Mouse (Mus musculus): ENCODE measurements around the gene Gm26661. TPM values are rescaled to one million over a fixed set of nuclear protein-coding genes. Genes with fewer than 3 reads are reported as not detected.

The Gm26661 gene
- total and polyA plus RNA-seq, 3 experiments = not detected

DNA sequence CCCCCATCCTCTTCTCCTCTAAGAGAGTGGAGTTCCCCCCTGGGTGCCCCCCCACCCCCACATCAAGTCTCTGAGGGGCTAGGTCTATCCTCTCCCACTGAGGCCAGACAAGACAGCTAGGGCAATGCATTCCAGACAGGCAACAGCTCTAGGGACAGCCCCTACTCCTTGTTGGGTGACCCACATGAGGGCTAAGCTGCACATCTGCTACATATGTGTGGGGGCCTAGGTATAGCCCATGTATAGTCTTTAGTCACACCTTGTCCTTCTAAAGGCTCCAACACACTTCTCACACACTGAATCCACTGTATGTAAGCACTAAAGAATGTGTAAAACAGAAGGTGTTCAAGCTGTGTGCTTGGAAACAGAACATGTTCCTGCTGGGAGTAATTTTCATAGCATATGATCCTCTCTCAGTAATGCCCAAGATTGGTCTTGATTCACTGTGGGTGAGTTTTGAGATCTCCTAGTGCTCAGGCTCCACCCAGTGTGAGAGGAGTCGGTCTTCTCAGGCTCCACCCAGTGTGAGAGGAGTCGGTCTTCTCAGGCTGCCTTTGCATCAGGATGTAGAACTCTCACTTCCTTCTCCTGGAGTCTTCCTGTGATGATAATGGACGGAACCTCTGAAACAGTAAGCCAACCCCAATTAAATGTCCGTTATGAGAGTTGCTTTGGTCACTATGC is 12.6 kb downstream of the Gm26661 start:
- intact Hi-C loops (cut with DNase I) = loop anchor here (5.0 kb wide), 1 partner anchor 37 kb away; no protein-coding TSS in a partner anchor
- DNase-seq = no peak
- Histone ChIP-seq H3K27ac (no peak overlapping the region), H3K36me3 (ENCODE audit: control insufficient read depth, insufficient read depth, low read length) (no peaks in the 10 kb centered on the region), H3K9ac (ENCODE audit: low read depth, low read length) (no peak overlapping the region), H3K4me3 (no peak overlapping the region), H3K4me1 (ENCODE audit: control insufficient read depth, insufficient read depth, low read length) (peaks cover 3% of the 10 kb centered on the region), H3K27me3 (ENCODE audit: control insufficient read depth, insufficient read depth, low read length) (no peaks in the 10 kb centered on the region), H3K79me2 (replicated peaks; ENCODE audit: control insufficient read depth, insufficient read depth, low read length) (no peaks in the 10 kb centered on the region)
- 27% methylated on average over 4 of the region's 4 CpGs for WGBS
- TF ChIP-seq EP300 (IDR thresholded peaks at IDR 0.05; ENCODE audit: insufficient read depth, low read depth, low read length) = no peak
- no peak for TF ChIP-seq CTCF (IDR thresholded peaks at IDR 0.05)
- TF ChIP-seq POLR2A (IDR thresholded peaks at IDR 0.05; ENCODE audit: insufficient read depth, low read depth, low read length) = no peak

DNA sequence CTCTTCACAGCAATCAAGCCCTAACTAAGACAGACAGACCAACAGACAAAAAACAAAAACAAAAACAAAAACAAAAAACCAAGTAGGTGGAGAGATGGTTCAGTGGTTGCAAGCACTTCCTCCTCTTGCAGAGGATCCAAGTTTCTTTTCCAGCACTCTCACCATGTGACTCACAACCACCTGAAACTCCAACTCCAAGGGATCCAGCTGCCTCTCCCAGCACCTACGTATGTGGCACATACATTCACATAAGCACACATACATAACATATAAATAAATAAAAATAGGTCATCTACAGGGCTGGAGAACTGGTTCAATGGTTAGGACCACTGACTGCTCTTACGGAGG is 13.1 kb downstream of the Gm26661 start:
- H3K27me3 ChIP-seq (ENCODE audit: control insufficient read depth, insufficient read depth, low read length) = no peaks in the 10 kb centered on the region
- H3K9ac ChIP-seq (ENCODE audit: low read depth, low read length) = no peak overlapping the region
- no peak overlapping the region for H3K27ac ChIP-seq
- WGBS = 90% methylated on average over 2 of the region's 2 CpGs
- no peaks in the 10 kb centered on the region for H3K79me2 ChIP-seq (replicated peaks; ENCODE audit: control insufficient read depth, insufficient read depth, low read length)
- DNase-seq = no peak
- no peak for TF ChIP-seq CTCF (IDR thresholded peaks at IDR 0.05)
- TF ChIP-seq POLR2A (IDR thresholded peaks at IDR 0.05; ENCODE audit: insufficient read depth, low read depth, low read length) = no peak
- TF ChIP-seq EP300 (IDR thresholded peaks at IDR 0.05; ENCODE audit: insufficient read depth, low read depth, low read length) = no peak
- no peak overlapping the region for H3K4me3 ChIP-seq
- peaks cover 4% of the 10 kb centered on the region for H3K4me1 ChIP-seq (ENCODE audit: control insufficient read depth, insufficient read depth, low read length)
- intact Hi-C loops (cut with DNase I) = loop anchor here (5.0 kb wide), 1 partner anchor 37 kb away; no protein-coding TSS in a partner anchor
- H3K36me3 ChIP-seq (ENCODE audit: control insufficient read depth, insufficient read depth, low read length) = no peaks in the 10 kb centered on the region

DNA sequence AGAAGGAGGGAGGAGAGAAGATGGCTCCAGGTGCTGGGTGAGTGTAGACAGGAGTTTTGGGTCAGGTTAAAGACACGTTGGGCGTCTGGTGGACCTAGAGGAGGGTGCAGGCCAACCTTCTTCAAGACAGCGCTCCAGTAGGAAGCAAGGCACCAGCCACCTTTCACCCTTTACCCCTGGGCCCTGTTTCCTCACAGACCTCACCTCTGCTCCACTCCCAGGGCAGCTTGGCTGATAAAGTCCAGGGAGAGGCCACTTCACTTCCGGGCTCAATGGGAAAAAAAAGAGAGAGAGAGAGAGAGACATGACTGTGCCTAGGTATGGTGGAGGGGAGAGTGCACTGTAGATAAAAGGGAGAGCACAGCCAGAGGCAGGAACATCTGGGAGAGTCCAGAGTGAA is 16.3 kb downstream of the Gm26661 start:
- Histone ChIP-seq H3K27ac (no peak overlapping the region), H3K27me3 (ENCODE audit: control insufficient read depth, insufficient read depth, low read length) (no peaks in the 10 kb centered on the region), H3K36me3 (ENCODE audit: control insufficient read depth, insufficient read depth, low read length) (no peaks in the 10 kb centered on the region), H3K9ac (ENCODE audit: low read depth, low read length) (no peak overlapping the region), H3K4me3 (no peak overlapping the region), H3K4me1 (ENCODE audit: control insufficient read depth, insufficient read depth, low read length) (peaks cover 5% of the 10 kb centered on the region), H3K79me2 (replicated peaks; ENCODE audit: control insufficient read depth, insufficient read depth, low read length) (no peaks in the 10 kb centered on the region)
- intact Hi-C loops (cut with DNase I) = no loop called here
- TF ChIP-seq EP300 (IDR thresholded peaks at IDR 0.05; ENCODE audit: insufficient read depth, low read depth, low read length) (no peak), CTCF (IDR thresholded peaks at IDR 0.05) (no peak), POLR2A (IDR thresholded peaks at IDR 0.05; ENCODE audit: insufficient read depth, low read depth, low read length) (no peak)
- DNase-seq = no peak
- WGBS = 57% methylated on average over 4 of the region's 4 CpGs

DNA sequence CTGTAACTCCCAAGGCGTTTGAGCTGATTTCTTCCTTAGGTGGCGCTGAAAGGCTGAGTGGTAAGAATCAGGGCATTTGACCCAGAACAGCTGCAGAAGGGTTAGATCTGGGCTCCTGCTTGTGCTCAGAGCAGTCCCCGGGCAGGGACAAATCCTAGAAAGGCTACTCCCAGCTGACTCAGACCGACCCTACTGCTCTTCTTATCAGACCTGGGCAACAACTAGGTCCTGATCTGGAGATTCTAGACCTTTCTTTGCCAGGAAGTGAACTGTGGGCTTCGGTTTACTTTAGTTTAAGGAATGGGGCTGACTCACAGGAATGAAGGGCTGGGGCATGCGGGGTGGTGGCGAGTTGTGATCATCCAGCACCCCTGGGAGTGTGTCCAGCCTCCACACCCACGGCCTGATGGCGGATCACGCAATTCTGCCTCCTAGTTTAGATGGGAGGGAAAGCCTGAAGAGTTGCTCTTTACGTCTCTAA is 17.2 kb downstream of the Gm26661 start:
- H3K27ac ChIP-seq = 0 out of 2 replicates have a peak overlapping the region, but pooled peaks have one; percentile 15
- no peak overlapping the region for H3K4me3 ChIP-seq
- no peak for TF ChIP-seq EP300 (IDR thresholded peaks at IDR 0.05; ENCODE audit: insufficient read depth, low read depth, low read length)
- no peak for TF ChIP-seq POLR2A (IDR thresholded peaks at IDR 0.05; ENCODE audit: insufficient read depth, low read depth, low read length)
- TF ChIP-seq CTCF (IDR thresholded peaks at IDR 0.05) = no peak
- no peak overlapping the region for H3K9ac ChIP-seq (ENCODE audit: low read depth, low read length)
- peak in 1 of 2 experiments; percentile 28 for DNase-seq
- 31% methylated on average over 11 of the region's 11 CpGs for WGBS
- intact Hi-C loops (cut with DNase I) = no loop called here
- H3K36me3 ChIP-seq (ENCODE audit: control insufficient read depth, insufficient read depth, low read length) = no peaks in the 10 kb centered on the region
- peaks cover 5% of the 10 kb centered on the region for H3K4me1 ChIP-seq (ENCODE audit: control insufficient read depth, insufficient read depth, low read length)
- no peaks in the 10 kb centered on the region for H3K79me2 ChIP-seq (replicated peaks; ENCODE audit: control insufficient read depth, insufficient read depth, low read length)
- H3K27me3 ChIP-seq (ENCODE audit: control insufficient read depth, insufficient read depth, low read length) = no peaks in the 10 kb centered on the region

DNA sequence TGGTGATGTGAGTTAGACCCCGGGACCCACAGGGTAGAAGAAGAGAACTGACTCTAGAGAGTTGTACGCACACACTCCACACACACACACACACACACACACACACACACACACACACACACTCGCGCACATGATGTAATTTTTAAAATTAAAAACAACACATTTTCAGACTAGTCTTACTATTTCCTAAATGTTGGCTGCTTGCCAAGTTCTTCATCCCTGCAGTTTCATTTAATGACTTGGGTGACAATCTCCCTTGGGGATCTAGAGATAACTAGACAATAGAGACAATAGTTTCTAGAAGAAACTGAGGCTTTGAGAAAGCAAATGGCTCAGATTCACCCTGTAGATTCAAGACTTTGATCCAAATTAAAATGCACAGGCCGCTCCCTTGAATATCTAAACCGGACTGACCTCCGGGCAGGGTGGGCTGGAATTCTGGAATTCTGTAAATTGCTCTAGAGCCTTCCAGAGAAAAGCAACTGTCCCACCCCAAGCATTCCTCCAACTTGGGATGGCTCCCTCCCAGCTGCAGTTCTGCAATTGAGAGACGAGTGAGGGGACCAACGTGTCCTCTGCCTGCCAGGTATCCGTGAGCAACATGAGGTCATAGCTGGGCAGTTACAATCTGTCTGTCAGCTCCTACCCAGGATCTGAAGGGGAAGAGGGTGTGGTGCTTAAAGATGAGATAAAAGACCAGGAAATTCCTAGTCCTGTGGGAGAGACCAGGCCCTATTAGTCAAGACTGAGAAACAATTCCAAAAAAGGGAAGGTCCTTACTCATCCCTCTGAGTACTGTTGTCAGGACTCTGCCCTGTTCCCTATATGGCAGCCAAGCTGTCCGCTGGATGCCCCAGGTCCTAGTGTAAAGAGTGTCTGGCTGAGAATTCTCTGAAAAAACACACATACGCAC is 17.9 kb downstream of the Gm26661 start:
- no peaks in the 10 kb centered on the region for H3K79me2 ChIP-seq (replicated peaks; ENCODE audit: control insufficient read depth, insufficient read depth, low read length)
- H3K9ac ChIP-seq (ENCODE audit: low read depth, low read length) = no peak overlapping the region
- no peak for TF ChIP-seq POLR2A (IDR thresholded peaks at IDR 0.05; ENCODE audit: insufficient read depth, low read depth, low read length)
- no peak for TF ChIP-seq CTCF (IDR thresholded peaks at IDR 0.05)
- no peak for TF ChIP-seq EP300 (IDR thresholded peaks at IDR 0.05; ENCODE audit: insufficient read depth, low read depth, low read length)
- H3K27me3 ChIP-seq (ENCODE audit: control insufficient read depth, insufficient read depth, low read length) = no peaks in the 10 kb centered on the region
- no peaks in the 10 kb centered on the region for H3K36me3 ChIP-seq (ENCODE audit: control insufficient read depth, insufficient read depth, low read length)
- 40% methylated on average over 12 of the region's 12 CpGs for WGBS
- no peak overlapping the region for H3K4me3 ChIP-seq
- peak; percentile 32 to 41 for DNase-seq
- H3K4me1 ChIP-seq (ENCODE audit: control insufficient read depth, insufficient read depth, low read length) = peaks cover 5% of the 10 kb centered on the region
- intact Hi-C loops (cut with DNase I) = no loop called here
- peak overlapping the region; percentile 33; the same call in 1 of the 2 replicates for H3K27ac ChIP-seq

Measured in heart, adult 2 months (tissue).